Mouse (Mus musculus) midbrain, embryonic 10.5 days (tissue): ENCODE measurements around the gene Wfdc21. TPM values are rescaled to one million over a fixed set of nuclear protein-coding genes. Genes with fewer than 3 reads are reported as not detected.

Experiments used
- DNase-seq: peaks from one replicate; pipeline ENCODE4 v3.0.0-alpha.2; 2017; ENCODE audit warnings: low spot score
- H3K27ac ChIP-seq: fragments of 300-500 bp; sonication (generic); replicated peaks from 2 replicates; pipeline ENCODE4 v1.5.1; 2016; ENCODE audit warnings: mild to moderate bottlenecking
- H3K27me3 ChIP-seq: fragments of 300-500 bp; sonication (generic); 2 replicates; pipeline ENCODE4 v1.6.1; 2016; ENCODE audit warnings: low read depth, mild to moderate bottlenecking; ENCODE audit not compliant: poor library complexity, severe bottlenecking
- H3K36me3 ChIP-seq: fragments of 300-500 bp; sonication (generic); 2 replicates; pipeline ENCODE4 v1.6.1; 2016; ENCODE audit warnings: mild to moderate bottlenecking, moderate library complexity
- H3K4me1 ChIP-seq: fragments of 300-500 bp; sonication (generic); 2 replicates; pipeline ENCODE4 v1.6.1; 2016
- H3K4me3 ChIP-seq: fragments of 300-500 bp; sonication (generic); 2 replicates; pipeline ENCODE4 v1.5.1; 2016; ENCODE audit warnings: mild to moderate bottlenecking, moderate library complexity
- H3K9me3 ChIP-seq: fragments of 300-500 bp; sonication (generic); replicated peaks from 2 replicates; pipeline ENCODE4 v1.6.1; 2016; ENCODE audit warnings: mild to moderate bottlenecking
- WGBS: fragments of 180-500 bp; shearing (Covaris S2); methylation state at CpG from one replicate; pipeline ENCODE4 v1.1.7; 2016; 5-methylcytosine and 5-hydroxymethylcytosine counted together
- polyA plus RNA-seq: library from polyadenylated mRNA; unstranded; fragments of >200 nt; fragmentation: Nextera tagmentation; extraction: Ambion mirVana; gene quantifications from 2 replicates; pipeline ENCODE4 v1.2.1, GENCODE M21; 2016

Wfdc21 gene
- not detected in 2 replicates for polyA plus RNA-seq

- no peak within 1 kb of the TSS for H3K4me3 ChIP-seq
- 77% methylated on average over 5 of the region's 5 CpGs for WGBS
- no peaks in the 10 kb centered on the region for H3K4me1 ChIP-seq
- H3K27ac ChIP-seq: no peak within 1 kb of the TSS
- H3K9me3 ChIP-seq: no peaks in the 10 kb centered on the region
- DNase-seq: no peak
- H3K27me3 ChIP-seq: peaks cover 30% of the 10 kb centered on the region
- H3K36me3 ChIP-seq: no peaks in the 10 kb centered on the region
Observed at GRCm38 (mm10) chr11:83746681-83747080, at the start of gene Wfdc21. Gene Wfdc21 (plus strand): TSS chr11:83746940.

- Histone ChIP-seq H3K27ac (no peak within 1 kb of the TSS), H3K27me3 (no peaks in the 10 kb centered on the region), H3K4me3 (no peak within 1 kb of the TSS), H3K9me3 (no peaks in the 10 kb centered on the region), H3K36me3 (no peaks in the 10 kb centered on the region), H3K4me1 (no peaks in the 10 kb centered on the region)
- no peak for DNase-seq
- WGBS: 62% methylated on average over 1 of the region's 1 CpGs
Observed at GRCm38 (mm10) chr11:83703705-83704104, 43.0 kb upstream of the Wfdc21 start, which contains the start of gene Wfdc17. Gene Wfdc17 (plus strand): TSS chr11:83703991.

- DNase-seq: no peak
- no peak within 1 kb of the TSS for H3K27ac ChIP-seq
- H3K4me1 ChIP-seq: no peaks in the 10 kb centered on the region
- 81% methylated on average over 4 of the region's 4 CpGs for WGBS
- no peaks in the 10 kb centered on the region for H3K27me3 ChIP-seq
- no peaks in the 10 kb centered on the region for H3K9me3 ChIP-seq
- H3K4me3 ChIP-seq: no peak within 1 kb of the TSS
- H3K36me3 ChIP-seq: no peaks in the 10 kb centered on the region
Observed at GRCm38 (mm10) chr11:83708715-83709114, 38.0 kb upstream of the Wfdc21 start, which contains the start of gene Wfdc18. Gene Wfdc18 (plus strand): TSS chr11:83709015.

GRCm38 (mm10) chr11:83709683-83710082, 37.1 kb upstream of the Wfdc21 start:
- Histone ChIP-seq H3K27me3 (no peaks in the 10 kb centered on the region), H3K36me3 (no peaks in the 10 kb centered on the region), H3K9me3 (no peaks in the 10 kb centered on the region), H3K4me3 (no peak overlapping the region), H3K4me1 (no peaks in the 10 kb centered on the region), H3K27ac (no peak overlapping the region)
- DNase-seq: no peak
- 94% methylated on average over 5 of the region's 5 CpGs for WGBS

GRCm38 (mm10) chr11:83712671-83713070, 34.1 kb upstream of the Wfdc21 start:
- H3K4me1 ChIP-seq: no peaks in the 10 kb centered on the region
- no peak overlapping the region for H3K27ac ChIP-seq
- no peaks in the 10 kb centered on the region for H3K27me3 ChIP-seq
- 71% methylated on average over 1 of the region's 1 CpGs for WGBS
- no peak overlapping the region for H3K4me3 ChIP-seq
- H3K36me3 ChIP-seq: no peaks in the 10 kb centered on the region
- no peaks in the 10 kb centered on the region for H3K9me3 ChIP-seq
- DNase-seq: no peak

- DNase-seq: no peak
- Histone ChIP-seq H3K9me3 (no peaks in the 10 kb centered on the region), H3K4me3 (no peak overlapping the region), H3K4me1 (no peaks in the 10 kb centered on the region), H3K27me3 (no peaks in the 10 kb centered on the region), H3K36me3 (no peaks in the 10 kb centered on the region), H3K27ac (no peak overlapping the region)
- 73% methylated on average over 2 of the region's 2 CpGs for WGBS
Observed at GRCm38 (mm10) chr11:83713925-83714324, 32.8 kb upstream of the Wfdc21 start.

- Histone ChIP-seq H3K9me3 (no peaks in the 10 kb centered on the region), H3K4me1 (no peaks in the 10 kb centered on the region), H3K27ac (no peak overlapping the region), H3K27me3 (no peaks in the 10 kb centered on the region), H3K4me3 (no peak overlapping the region), H3K36me3 (no peaks in the 10 kb centered on the region)
- DNase-seq: no peak
- 89% methylated on average over 6 of the region's 6 CpGs for WGBS
Observed at GRCm38 (mm10) chr11:83717042-83717665, 29.6 kb upstream of the Wfdc21 start.

GRCm38 (mm10) chr11:83720766-83721165, 26.0 kb upstream of the Wfdc21 start:
- H3K27ac ChIP-seq: no peak overlapping the region
- DNase-seq: no peak

GRCm38 (mm10) chr11:83728757-83729432, 17.8 kb upstream of the Wfdc21 start:
- Histone ChIP-seq H3K27ac (no peak overlapping the region), H3K27me3 (no peaks in the 10 kb centered on the region), H3K4me1 (no peaks in the 10 kb centered on the region), H3K4me3 (no peak overlapping the region), H3K9me3 (no peaks in the 10 kb centered on the region; the same call in 1 of the 2 replicates), H3K36me3 (no peaks in the 10 kb centered on the region)
- 74% methylated on average over 3 of the region's 3 CpGs for WGBS
- DNase-seq: no peak

More at GRCm38 (mm10) chr11:83720766-83721165, 26.0 kb upstream of the Wfdc21 start:
- no peaks in the 10 kb centered on the region for H3K9me3 ChIP-seq
- no peaks in the 10 kb centered on the region for H3K27me3 ChIP-seq
- no peak overlapping the region for H3K4me3 ChIP-seq
- no peaks in the 10 kb centered on the region for H3K4me1 ChIP-seq
- H3K36me3 ChIP-seq: no peaks in the 10 kb centered on the region

- WGBS: 94% methylated on average over 1 of the region's 1 CpGs
- Histone ChIP-seq H3K27me3 (no peaks in the 10 kb centered on the region), H3K4me1 (no peaks in the 10 kb centered on the region), H3K36me3 (no peaks in the 10 kb centered on the region), H3K4me3 (no peak overlapping the region), H3K27ac (no peak overlapping the region), H3K9me3 (no peaks in the 10 kb centered on the region; the same call in 1 of the 2 replicates)
- no peak for DNase-seq
Observed at GRCm38 (mm10) chr11:83731116-83731515, 15.6 kb upstream of the Wfdc21 start.

- Histone ChIP-seq H3K4me1 (no peaks in the 10 kb centered on the region), H3K4me3 (no peak overlapping the region), H3K9me3 (no peaks in the 10 kb centered on the region; the same call in 1 of the 2 replicates), H3K36me3 (no peaks in the 10 kb centered on the region), H3K27me3 (no peaks in the 10 kb centered on the region), H3K27ac (no peak overlapping the region)
- no peak for DNase-seq
- 84% methylated on average over 5 of the region's 5 CpGs for WGBS
Observed at GRCm38 (mm10) chr11:83733071-83733640, 13.6 kb upstream of the Wfdc21 start.

- DNase-seq: no peak
- Histone ChIP-seq H3K27me3 (no peaks in the 10 kb centered on the region), H3K4me3 (no peak overlapping the region), H3K36me3 (no peaks in the 10 kb centered on the region), H3K4me1 (no peaks in the 10 kb centered on the region), H3K27ac (no peak overlapping the region), H3K9me3 (no peaks in the 10 kb centered on the region; the same call in 1 of the 2 replicates)
- 84% methylated on average over 1 of the region's 1 CpGs for WGBS
Observed at GRCm38 (mm10) chr11:83734215-83734614, 12.5 kb upstream of the Wfdc21 start.

GRCm38 (mm10) chr11:83735881-83736280, 10.9 kb upstream of the Wfdc21 start:
- no peak for DNase-seq
- 73% methylated on average over 2 of the region's 2 CpGs for WGBS
- Histone ChIP-seq H3K27ac (no peak overlapping the region), H3K4me1 (no peaks in the 10 kb centered on the region), H3K27me3 (0 out of 2 replicates have a peak, but pooled peaks cover 2% of the 10 kb centered on the region), H3K36me3 (no peaks in the 10 kb centered on the region), H3K4me3 (no peak overlapping the region), H3K9me3 (no peaks in the 10 kb centered on the region; the same call in 1 of the 2 replicates)
